Mouse (Mus musculus) forelimb bud, embryonic 11.5 days (tissue): ENCODE results near the gene Oser1.

Experiments used
- DNase-seq: peaks from one replicate; pipeline ENCODE4 v3.0.0-alpha.2; 2012; ENCODE audit warnings: low read depth, low spot score

Gene Oser1

GRCm38 (mm10) chr2:163404037-163404815, 20.3 kb downstream of the Oser1 start:
- no peak for DNase-seq

- peak; percentile 92 for DNase-seq
These were observed 23.3 kb downstream of the Oser1 start for GRCm38 (mm10) chr2:163401221-163401620.

DNA sequence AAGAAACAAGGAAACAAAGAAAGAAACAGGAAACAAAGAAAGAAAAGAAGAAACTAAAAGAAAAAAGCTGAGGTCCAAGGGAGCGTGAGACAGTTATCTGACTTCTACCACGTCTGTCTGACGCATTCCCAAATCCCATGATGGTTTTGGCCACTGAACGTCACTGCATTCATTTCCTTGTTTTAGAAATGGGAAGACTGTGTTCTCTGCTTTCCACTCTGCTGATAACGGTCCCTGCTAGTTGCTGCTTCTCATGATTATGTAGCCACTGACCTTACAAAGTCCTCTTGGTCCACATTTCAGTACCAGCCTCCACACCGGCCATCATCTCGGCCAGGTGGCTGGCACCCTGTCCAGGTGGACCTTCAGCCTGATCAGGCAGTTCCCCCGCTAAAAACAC, 25.3 kb downstream of the Oser1 start:
- DNase-seq: no peak

DNA sequence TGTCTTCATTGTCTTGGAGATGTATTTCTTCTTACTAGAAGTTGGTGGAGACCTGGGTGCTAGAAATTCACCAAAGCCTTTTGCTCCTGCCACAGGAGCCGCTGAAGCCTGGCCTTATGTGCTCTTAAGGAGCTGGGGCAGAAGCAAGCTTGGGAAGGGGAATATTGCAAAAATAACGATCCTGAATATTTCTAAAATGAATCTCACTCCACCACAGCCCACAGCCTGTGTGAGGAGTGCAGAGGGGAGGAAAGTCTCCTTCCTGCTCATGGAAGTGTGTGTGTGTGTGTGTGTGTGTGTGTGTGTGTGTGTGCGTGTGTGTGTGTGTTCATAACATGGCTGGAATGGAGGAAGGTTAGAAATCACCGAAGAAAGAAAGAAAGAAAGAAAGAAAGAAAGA, 25.7 kb downstream of the Oser1 start:
- DNase-seq: no peak

GRCm38 (mm10) chr2:163397905-163398304, 26.6 kb downstream of the Oser1 start, which contains the start of gene Jph2:
Gene Jph2 (minus strand): TSS chr2:163397993.
- peak; percentile 59 for DNase-seq

- no peak for DNase-seq
These were observed 27.4 kb downstream of the Oser1 start for GRCm38 (mm10) chr2:163397071-163397470.

DNA sequence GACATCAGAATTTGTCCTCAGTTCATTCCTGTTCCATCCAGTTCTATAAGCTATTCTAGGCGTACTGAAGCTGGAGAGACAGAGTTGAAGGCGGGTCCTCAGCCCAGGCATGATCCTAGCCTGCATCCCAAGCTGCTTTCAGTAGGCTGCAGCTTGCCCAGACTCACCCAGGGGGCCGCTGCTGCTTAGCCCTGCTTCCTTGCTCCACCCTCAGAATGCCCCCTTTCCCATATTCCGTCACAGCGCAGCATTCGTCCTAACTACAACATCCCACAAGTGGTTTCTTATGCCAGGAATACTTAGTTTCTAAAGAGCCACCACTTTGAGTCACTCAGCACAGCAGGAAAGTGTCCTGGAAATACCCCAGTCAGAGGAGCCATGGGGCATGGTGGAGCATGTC, 29.5 kb downstream of the Oser1 start:
- no peak for DNase-seq

DNA sequence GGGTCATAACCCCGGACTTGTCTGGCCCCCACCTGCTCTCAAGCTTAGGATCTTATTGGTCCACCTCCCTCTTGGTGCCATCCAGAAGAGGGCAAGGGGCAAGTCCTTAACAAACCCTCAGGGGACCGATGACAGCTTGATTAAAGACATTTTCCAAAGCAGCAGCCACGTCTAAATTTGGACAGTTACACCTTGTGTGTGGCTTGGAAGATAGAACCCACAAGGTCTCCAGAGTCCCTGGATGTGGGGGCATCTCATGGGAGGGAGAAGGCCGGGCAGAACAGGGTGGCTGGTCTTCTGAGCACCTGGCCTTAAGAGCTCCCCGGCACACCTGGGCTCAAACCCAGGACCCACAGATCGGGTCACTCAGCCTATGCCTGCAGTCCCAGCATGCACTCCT, 30.5 kb downstream of the Oser1 start:
- DNase-seq: no peak

GRCm38 (mm10) chr2:163393241-163393640, 31.3 kb downstream of the Oser1 start:
- DNase-seq: no peak

DNA sequence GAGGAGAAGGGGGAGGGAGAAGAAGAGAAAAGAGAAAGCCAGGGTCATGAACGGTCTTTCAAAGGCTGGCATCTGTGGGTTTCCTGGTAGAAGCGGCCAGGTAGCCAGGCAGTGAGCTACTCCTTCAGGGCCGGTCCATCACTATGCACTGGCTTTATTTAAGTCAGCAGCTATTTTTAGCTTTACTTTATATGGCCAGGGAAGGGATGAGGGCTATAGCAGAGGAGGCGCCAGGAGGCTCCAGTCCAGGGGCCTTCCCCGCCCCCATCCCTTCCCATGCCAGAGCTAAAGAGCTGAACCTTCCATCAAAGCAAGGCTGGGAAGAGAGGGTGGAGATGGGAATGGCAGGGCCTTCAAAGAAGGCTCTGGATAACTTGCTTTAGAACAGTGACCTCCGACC, 32.1 kb downstream of the Oser1 start:
- no peak for DNase-seq

- no peak for DNase-seq
These were observed 37.9 kb downstream of the Oser1 start for GRCm38 (mm10) chr2:163386423-163387190.

GRCm38 (mm10) chr2:163385126-163385525, 39.4 kb downstream of the Oser1 start:
- DNase-seq: no peak

DNA sequence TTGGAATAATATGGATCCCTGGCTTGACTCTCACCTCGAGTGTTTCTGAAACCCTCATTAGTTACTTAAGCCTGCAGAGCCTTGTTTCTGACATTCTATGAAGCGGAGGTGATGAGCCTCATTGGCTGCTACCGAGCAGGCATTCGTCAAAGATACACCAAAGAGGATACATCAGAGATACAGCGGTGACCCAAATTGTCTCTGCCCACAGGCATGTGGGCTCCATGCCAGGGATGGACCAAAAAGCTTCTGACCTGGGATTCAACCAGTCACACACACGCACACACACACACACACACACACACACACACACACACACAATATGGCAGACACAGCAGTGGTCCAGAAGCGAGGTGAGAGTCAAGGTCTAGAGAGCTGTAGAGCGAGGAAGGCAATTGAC, 43.3 kb downstream of the Oser1 start:
- DNase-seq: no peak

DNA sequence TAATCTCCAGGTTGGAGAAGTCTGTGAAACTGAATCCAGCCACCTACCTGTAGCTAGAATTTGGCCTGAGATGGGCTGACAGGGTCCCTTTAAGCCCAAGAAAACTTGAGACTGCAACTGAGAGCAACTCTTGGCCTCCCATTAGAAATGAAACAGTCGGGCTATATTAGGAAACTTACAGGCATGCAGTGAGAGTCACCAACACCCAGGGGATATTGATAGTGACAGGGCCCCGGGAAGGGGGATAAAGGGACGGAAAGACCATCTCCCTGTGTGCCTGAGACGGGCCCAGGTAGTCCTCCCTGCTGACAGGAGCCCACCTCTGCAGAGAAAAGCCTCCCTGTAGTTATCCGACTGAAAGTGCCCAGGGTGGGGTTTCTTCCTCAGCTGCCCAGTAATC, 45.1 kb downstream of the Oser1 start:
- DNase-seq: no peak

DNA sequence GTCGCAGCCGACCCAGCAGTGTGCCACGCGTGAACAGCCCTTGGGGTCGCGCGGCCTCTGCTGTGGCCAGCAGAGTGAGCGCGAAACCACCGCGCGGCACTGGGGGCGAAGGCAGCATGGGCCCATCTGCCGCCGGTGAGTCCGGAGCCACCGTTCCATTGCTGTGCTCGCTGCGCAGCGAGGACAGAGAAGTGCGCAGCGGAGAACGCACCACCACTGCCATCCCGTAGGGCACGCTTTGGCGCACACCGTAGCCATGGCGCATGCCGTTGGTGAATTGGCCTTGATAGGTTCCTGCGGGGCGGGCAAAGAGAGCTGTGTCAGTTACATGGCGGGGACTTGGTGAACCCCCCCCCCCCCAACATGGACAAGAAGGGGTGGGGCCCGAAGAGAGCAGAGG, 48.4 kb downstream of the Oser1 start:
- DNase-seq: no peak

- no peak for DNase-seq
These were observed 49.0 kb downstream of the Oser1 start for GRCm38 (mm10) chr2:163375468-163375867.

DNA sequence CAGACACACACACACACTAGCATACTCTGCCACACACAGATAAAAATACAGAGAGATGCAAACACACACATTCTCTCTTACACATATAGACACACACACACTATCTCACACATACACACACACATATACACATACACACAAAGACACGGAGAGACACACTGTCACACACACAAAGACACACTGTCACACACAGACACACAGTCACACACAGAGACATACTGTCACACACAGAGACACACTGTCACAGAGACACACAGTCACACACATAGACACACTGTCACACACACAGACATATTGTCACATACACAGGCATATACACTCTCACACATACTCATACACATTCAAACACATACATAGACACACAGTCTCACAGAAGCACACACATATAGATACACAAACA, 51.9 kb downstream of the Oser1 start:
- no peak for DNase-seq

DNA sequence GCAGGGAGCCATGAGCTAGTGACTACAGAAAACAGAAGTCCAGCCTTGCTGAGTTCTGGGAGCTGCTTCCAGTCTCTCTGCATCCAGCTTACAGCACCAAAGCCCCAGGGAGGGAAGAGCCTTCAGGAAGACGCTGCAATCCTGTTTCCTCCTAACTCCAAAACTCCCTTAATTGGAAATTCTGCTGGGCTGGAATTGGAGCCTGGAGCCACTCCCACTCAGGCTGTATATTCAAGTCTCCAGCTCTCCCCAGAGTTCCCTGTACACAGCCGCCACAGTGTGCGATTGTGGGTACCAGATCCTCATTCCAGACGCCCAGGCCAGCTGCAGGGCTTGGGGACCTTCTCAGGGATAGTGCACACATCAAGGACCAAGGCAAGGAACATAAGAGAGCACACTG, 54.3 kb downstream of the Oser1 start:
- DNase-seq: no peak

DNA sequence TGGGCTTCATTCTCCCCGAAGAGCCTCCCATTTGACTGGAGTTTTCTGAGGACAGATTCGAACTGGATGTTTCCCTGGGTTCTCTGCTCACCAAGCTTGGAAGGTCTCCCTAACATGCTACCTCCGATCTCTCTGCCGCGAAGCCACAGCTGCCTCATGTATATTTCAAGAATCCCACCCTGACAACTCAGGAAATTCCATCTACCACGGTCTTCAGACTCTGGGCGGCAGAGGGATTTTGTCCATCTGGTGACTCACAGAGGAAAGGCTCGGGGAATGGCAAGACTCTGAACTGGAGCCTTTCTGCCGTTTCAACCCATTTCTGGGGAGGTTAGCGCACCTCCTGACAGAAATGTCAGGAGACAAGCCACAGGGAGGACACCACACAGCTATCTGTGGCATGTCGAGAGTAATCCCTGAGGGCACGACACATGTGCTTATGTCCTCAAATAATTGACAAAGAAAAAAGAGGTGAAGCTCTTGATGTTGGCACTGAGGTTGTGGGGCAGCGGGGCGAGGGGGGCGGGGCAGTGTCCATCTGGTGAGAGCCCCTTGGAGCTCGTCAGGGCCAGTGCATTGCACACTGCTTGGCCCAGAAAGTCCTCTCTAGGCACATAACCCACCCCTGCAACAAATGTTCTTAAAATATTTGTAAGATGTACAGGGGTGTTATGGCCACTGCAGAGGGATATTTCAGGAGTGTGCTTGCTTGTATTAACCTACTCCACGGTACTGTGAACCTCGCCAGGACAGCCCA, 59.5 kb downstream of the Oser1 start:
- no peak for DNase-seq

- DNase-seq: no peak
These were observed 61.3 kb downstream of the Oser1 start for GRCm38 (mm10) chr2:163362940-163363921.
